Mouse (Mus musculus) ES-E14 (cell line): Measurements from ENCODE around the gene Hoxb3. TPM values are rescaled to one million over a fixed set of nuclear protein-coding genes. Genes with fewer than 3 reads are reported as not detected.

ENCODE experiments used
- DNase-seq: peaks from one replicate; pipeline ENCODE4 v3.0.0-alpha.2; 2013; ENCODE audit warnings: low read depth, low spot score
- H3K27ac ChIP-seq: 2 replicates; pipeline ENCODE4 v1.5.1; 2012; ENCODE audit warnings: low read depth, mild to moderate bottlenecking, low read length, moderate library complexity, mixed read lengths; ENCODE audit not compliant: poor library complexity, insufficient read depth, severe bottlenecking
- H3K36me3 ChIP-seq: 2 replicates; pipeline ENCODE4 v1.6.1; 2012; ENCODE audit warnings: mild to moderate bottlenecking, low read length, moderate library complexity, mixed read lengths; ENCODE audit not compliant: control insufficient read depth, poor library complexity, insufficient read depth, severe bottlenecking
- H3K4me1 ChIP-seq, 2 experiments: fragments of 150-350 bp in 1 of 2; sonication (generic) in 1 of 2; 2 replicates each; pipeline ENCODE4 v1.6.1; 2012; ENCODE audit warnings: low read length in 2 of 2, mild to moderate bottlenecking in 1 of 2, mixed read lengths in 1 of 2; ENCODE audit not compliant: control insufficient read depth in 2 of 2, insufficient read depth in 2 of 2, poor library complexity in 1 of 2
- H3K4me3 ChIP-seq, 2 experiments: fragments of 150-350 bp in 1 of 2; sonication (generic) in 1 of 2; 2 replicates each; pipeline ENCODE4 v1.5.1; 2012; ENCODE audit warnings: low read length in 2 of 2, low read depth in 1 of 2, mild to moderate bottlenecking in 1 of 2, mixed read lengths in 1 of 2; ENCODE audit not compliant: insufficient read depth in 1 of 2, poor library complexity in 1 of 2, severe bottlenecking in 1 of 2
- H3K9ac ChIP-seq: 2 replicates; pipeline ENCODE4 v1.6.1; 2012; ENCODE audit warnings: low read depth, mild to moderate bottlenecking, low read length, mixed read lengths; ENCODE audit not compliant: poor library complexity, insufficient read depth, severe bottlenecking
- H3K9me3 ChIP-seq: fragments of 150-350 bp; sonication (generic); 2 replicates; pipeline ENCODE4 v1.6.1; 2012; ENCODE audit warnings: low read depth, mild to moderate bottlenecking, low read length; ENCODE audit not compliant: control insufficient read depth, insufficient read depth
- CHD2 ChIP-seq: IDR thresholded peaks from 2 replicates; pipeline ENCODE4 v1.6.1; 2014; ENCODE audit warnings: mild to moderate bottlenecking, low read depth, low read length, inconsistent platforms
- HCFC1 ChIP-seq: IDR thresholded peaks from 2 replicates; pipeline ENCODE4 v1.6.1; 2012; ENCODE audit warnings: low read length, inconsistent platforms, borderline replicate concordance; ENCODE audit not compliant: insufficient read depth
- MAFK ChIP-seq: IDR thresholded peaks from 2 replicates; pipeline ENCODE4 v1.6.1; 2014; ENCODE audit warnings: mild to moderate bottlenecking, low read depth, low read length, inconsistent platforms; ENCODE audit not compliant: insufficient read depth
- ZC3H11A ChIP-seq: IDR thresholded peaks from 2 replicates; pipeline ENCODE4 v1.6.1; 2012; ENCODE audit warnings: low read depth, mild to moderate bottlenecking, inconsistent platforms, low read length, borderline replicate concordance
- ZNF384 ChIP-seq: IDR thresholded peaks from 2 replicates; pipeline ENCODE4 v1.6.1; 2012; ENCODE audit warnings: low read depth, low read length, inconsistent platforms
- in situ Hi-C, 2 experiments: fragments of 600-800 bp; cut with MboI; formaldehyde crosslinking; loops; one replicate each; pipeline ENCODE4 v1.15.1; 2025; ENCODE audit warnings: low sequenced_read_pairs in 2 of 2, inconsistent platforms in 1 of 2; ENCODE audit not compliant: unreplicated experiment in 2 of 2
- total RNA-seq: library from RNA; depleted of rRNA; stranded (reverse); fragments of 300-350 nt; gene quantifications from 2 replicates; pipeline ENCODE4 v1.2.3, GENCODE M21; 2012

Gene Hoxb3
- total RNA-seq, 1 experiment: 0.54 TPM

GRCm38 (mm10) chr11:96348988-96349387, 25.9 kb downstream of the Hoxb3 start:
- no peak overlapping the region for H3K4me3 ChIP-seq
- no peak overlapping the region for H3K27ac ChIP-seq
- H3K36me3 ChIP-seq: no peaks in the 10 kb centered on the region
- in situ Hi-C loops: no loop called here
- no peak overlapping the region for H3K9ac ChIP-seq
- no peaks in the 10 kb centered on the region for H3K9me3 ChIP-seq
- H3K4me1 ChIP-seq: peaks cover 0 to 16% of the 10 kb centered on the region in 2 experiments; a peak in 1 of 4 replicates
- TF ChIP-seq HCFC1 (no peak), ZNF384 (no peak), CHD2 (no peak), MAFK (no peak), ZC3H11A (no peak)
- no peak for DNase-seq

- no peak for DNase-seq
- H3K9me3 ChIP-seq: no peaks in the 10 kb centered on the region
- no peak overlapping the region for H3K4me3 ChIP-seq
- H3K4me1 ChIP-seq: peaks cover 0 to 13% of the 10 kb centered on the region in 2 experiments; a peak in 1 of 4 replicates
- in situ Hi-C loops: loop anchor here in 1 of 2 experiments (10.0 kb wide), 1 partner anchor 55 kb away; the partner anchor contains the start of gene Hoxb6
- no peaks in the 10 kb centered on the region for H3K36me3 ChIP-seq
- H3K27ac ChIP-seq: no peak overlapping the region
- TF ChIP-seq CHD2 (no peak), ZNF384 (no peak), MAFK (no peak), HCFC1 (no peak), ZC3H11A (no peak)
- H3K9ac ChIP-seq: no peak overlapping the region
These were observed 26.6 kb downstream of the Hoxb3 start for GRCm38 (mm10) chr11:96349491-96350340.

- DNase-seq: no peak
- 0 out of 2 replicates have a peak, but pooled peaks have one; percentile 17 for TF ChIP-seq ZNF384
- TF ChIP-seq HCFC1: no peak
- Histone ChIP-seq H3K4me1 (peaks cover 0 to 11% of the 10 kb centered on the region in 2 experiments; a peak in 1 of 4 replicates), H3K4me3 (no peak within 1 kb of the TSS), H3K36me3 (no peaks in the 10 kb centered on the region), H3K9ac (no peak within 1 kb of the TSS), H3K27ac (no peak within 1 kb of the TSS), H3K9me3 (no peaks in the 10 kb centered on the region)
- in situ Hi-C loops: loop anchor here in 1 of 2 experiments (10.0 kb wide), 1 partner anchor 55 kb away; the partner anchor contains the start of gene Hoxb6
These were observed 27.2 kb downstream of the Hoxb3 start, which contains the start of gene Hoxb2 for GRCm38 (mm10) chr11:96350341-96350624. Gene Hoxb2, plus strand, starts transcription at chr11:96350525.

GRCm38 (mm10) chr11:96350791-96351190, 27.7 kb downstream of the Hoxb3 start:
- no peak for DNase-seq
- H3K4me3 ChIP-seq: no peak overlapping the region
- no peaks in the 10 kb centered on the region for H3K36me3 ChIP-seq
- no peaks in the 10 kb centered on the region for H3K9me3 ChIP-seq
- H3K27ac ChIP-seq: no peak overlapping the region
- H3K9ac ChIP-seq: no peak overlapping the region
- in situ Hi-C loops: loop anchor here in 1 of 2 experiments (10.0 kb wide), 1 partner anchor 56 kb away; the partner anchor contains the start of gene Hoxb6
- peaks cover 0 to 9% of the 10 kb centered on the region in 2 experiments; a peak in 1 of 4 replicates for H3K4me1 ChIP-seq
- no peak for TF ChIP-seq HCFC1
- TF ChIP-seq ZC3H11A: no peak
- TF ChIP-seq CHD2: no peak
